Mouse (Mus musculus) right cerebral cortex, postnatal 36 days (tissue): ENCODE measurements around the gene Frmd4a.

Experiments used
- DNase-seq, 2 experiments: peaks; one replicate each; pipeline ENCODE4 v3.0.0; 2022; ENCODE audit warnings: low spot score in 2 of 2, mixed read lengths in 1 of 2

The Frmd4a gene

DNA sequence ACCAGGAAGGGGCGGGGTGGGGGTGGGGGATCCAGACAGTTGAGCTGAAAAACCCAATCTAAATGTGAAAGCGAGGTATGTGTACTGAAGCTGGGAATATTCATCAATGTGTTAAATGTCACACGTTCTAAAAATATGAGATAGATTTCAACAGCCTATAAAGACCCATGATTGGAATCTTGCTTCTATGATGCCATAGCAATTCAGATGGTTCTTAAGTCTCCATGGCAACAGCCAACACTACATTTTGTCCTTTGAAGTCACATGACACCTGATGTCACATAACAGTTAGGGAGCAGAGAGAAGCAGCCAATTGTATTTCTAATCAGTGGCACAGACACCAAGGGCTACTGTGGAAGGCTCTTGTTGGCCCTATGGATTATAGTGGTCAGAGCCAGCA, 120.0 kb downstream of the Frmd4a start:
- no peak for DNase-seq

DNA sequence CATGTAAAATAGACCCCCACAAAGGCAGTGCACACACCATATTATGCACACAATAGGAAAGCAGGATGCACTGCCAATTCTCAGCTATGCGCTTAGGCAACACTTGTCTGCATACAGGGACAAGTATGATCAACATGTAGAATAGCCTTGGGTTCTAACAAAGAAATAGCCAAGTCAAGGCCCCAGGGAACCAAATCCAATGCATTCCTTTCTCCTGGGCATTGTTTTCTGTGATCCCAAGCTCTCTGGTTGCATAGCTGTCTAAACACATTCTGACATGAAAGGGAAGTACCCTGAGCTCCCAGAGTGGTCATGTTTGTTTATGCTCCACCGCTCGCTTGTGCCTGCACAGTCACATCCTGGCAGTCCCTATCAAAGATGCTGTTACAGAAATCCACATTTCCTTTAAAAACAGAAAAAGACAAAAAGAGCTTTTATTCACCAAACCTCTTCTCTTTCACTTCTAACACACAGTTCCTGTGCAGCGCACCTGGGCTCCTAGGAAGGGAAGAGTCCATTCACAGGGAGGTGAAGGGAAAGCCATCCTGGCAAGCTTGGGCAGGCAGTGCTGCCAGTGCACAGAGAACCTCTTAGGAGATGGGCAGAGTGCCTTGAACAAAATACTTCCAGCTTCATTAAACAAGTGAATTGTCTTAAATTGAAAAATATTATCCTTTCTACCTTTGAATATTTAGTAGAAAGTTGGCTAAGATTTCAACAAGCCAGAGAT, 124.9 kb downstream of the Frmd4a start:
- DNase-seq = no peak

DNA sequence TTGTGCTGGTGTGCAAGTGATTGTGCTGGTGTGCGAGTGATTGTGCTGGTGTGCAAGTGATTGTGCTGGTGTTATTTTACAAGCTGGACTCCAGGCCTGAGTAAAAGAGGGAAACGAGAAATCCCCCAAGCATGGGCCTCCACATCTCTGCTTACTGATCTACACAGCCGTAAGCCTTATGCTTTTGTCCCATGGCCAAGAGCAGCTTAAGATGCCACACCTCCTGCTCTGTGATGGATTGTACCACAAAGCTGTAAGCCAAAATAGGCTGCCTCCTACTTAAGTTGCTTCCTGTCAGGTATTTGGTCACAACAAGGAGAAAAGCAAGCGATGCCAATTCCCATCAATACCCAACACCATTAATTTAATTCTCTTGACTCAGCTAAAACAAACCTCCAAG, 126.9 kb downstream of the Frmd4a start:
- no peak for DNase-seq

DNA sequence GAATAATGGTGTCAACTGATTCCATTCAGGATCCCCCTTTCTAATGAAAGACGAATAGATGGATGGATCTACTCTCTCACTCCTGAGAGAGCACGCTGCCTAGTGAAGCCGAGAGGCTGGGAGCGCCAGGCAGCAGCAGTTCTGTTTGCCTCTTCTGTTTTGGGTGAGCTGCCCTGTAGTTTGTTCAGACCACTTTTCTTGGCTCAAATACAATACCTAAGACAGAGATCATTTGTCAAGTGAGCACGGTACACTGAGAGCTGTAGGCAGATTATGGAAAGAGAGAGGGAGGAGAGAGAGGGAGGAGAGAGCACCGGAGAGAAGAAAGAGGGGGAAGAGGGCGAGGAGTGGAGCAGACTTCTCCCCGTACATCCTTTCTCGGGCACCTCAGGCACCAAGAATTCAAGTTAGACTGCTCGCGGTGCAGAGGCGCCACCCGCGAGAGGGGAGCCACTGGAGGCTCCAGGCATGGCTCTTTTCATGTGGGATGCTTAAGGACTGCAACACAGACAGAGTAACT, 135.1 kb downstream of the Frmd4a start:
- no peak for DNase-seq

- DNase-seq = peak; percentile 12 to 47
Observed at GRCm38 (mm10) chr2:4153131-4153631, 135.7 kb downstream of the Frmd4a start.

DNA sequence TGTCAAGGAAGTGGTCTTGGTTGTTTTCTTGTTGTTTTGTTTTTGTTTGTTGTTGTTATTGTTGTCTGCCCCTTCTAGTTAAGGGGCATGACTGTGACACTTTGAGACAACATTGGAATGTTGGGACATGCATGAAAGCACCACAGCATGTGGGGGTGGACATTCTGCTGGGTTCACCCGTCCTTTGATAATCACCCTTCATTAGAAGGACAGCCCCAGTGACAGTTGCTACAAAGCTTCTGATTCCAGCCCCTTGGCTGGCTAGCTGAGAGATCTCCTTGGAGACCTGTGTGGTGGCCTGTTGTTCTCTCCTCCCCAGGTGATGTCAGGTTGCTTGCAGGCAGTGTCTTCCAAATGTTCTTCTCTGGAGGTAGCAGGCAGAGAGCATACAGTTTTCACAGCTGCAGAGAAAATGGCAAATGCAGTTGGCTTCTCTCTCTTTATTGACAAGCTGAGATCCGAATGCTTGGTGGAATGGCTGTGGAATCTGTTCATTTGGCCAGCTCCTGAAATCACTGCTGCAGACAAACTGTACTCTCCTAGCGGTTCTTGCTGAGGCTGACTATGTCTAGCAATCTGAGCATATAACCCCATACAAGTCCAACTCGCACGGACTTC, 136.6 kb downstream of the Frmd4a start:
- DNase-seq = no peak

GRCm38 (mm10) chr2:4154654-4155047, 137.1 kb downstream of the Frmd4a start:
- no peak for DNase-seq

- no peak for DNase-seq
Observed at GRCm38 (mm10) chr2:4155406-4155805, 137.9 kb downstream of the Frmd4a start.

- DNase-seq = no peak
Observed at GRCm38 (mm10) chr2:4156511-4156910, 139.0 kb downstream of the Frmd4a start.

GRCm38 (mm10) chr2:4157396-4157795, 139.9 kb downstream of the Frmd4a start:
- DNase-seq = no peak

- DNase-seq = no peak
Observed at GRCm38 (mm10) chr2:4159574-4160203, 142.2 kb downstream of the Frmd4a start.

GRCm38 (mm10) chr2:4166191-4166590, 148.7 kb downstream of the Frmd4a start:
- no peak for DNase-seq

DNA sequence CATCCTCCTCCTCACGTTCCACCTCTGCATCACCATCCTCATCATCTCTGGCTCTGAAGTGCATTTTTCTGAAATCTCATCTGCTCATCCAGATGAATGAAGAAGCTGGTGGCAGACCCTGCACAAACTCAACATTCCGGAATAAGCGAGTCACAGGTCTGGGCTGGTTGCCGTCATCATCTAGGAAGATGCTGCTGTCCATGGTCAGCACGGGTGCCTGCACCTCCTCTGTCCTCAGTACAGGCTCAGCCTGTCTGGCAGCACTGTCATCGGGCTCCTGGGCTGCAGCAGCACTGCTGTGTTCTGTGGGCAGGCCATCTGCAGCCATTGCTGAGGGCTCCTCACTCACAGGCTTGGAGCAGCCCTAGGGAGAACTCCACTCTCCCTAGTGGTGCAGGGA, 149.6 kb downstream of the Frmd4a start:
- no peak for DNase-seq

DNA sequence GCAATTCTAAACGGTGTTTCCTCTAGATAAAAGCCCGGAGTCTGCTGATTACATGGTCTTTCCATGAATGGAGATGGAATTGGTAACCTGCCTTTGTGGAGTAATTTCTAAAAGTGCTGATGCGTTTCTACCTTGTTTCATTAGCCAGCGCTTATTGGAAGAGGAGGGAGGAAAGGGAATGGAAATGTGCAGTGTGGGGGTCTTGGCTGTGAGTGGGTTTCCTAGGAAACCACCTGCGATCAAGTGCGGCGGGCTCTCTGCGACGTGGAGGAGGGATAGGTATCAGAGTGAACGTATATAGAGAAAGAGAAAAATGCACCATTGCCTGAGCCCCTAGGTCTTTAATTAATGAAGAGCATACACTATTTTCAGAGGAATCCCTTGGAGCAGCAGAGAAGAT, 152.2 kb downstream of the Frmd4a start:
- DNase-seq = no peak

DNA sequence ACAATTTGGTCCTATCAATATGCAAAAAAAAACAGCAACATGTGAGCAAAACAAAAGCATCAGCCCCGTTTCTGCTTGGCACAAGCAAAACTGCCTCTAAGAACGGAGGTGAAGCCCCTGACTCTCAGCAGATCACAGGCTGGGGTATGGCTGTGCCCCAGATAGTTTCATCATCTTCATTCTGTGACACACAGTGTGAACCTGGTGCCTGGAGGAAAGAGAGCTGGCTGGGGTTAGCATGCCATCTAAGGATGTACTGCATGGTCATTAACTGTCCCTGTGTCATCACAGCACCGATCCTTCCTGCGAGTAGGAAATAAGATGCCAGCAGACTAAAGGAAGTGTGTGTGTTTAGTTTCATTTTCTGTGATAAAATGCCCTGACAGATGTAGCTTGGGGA, 152.7 kb downstream of the Frmd4a start:
- no peak for DNase-seq

- no peak for DNase-seq
Observed at GRCm38 (mm10) chr2:4184991-4185390, 167.5 kb downstream of the Frmd4a start.

- no peak for DNase-seq
Observed at GRCm38 (mm10) chr2:4187521-4187920, 170.0 kb downstream of the Frmd4a start.

DNA sequence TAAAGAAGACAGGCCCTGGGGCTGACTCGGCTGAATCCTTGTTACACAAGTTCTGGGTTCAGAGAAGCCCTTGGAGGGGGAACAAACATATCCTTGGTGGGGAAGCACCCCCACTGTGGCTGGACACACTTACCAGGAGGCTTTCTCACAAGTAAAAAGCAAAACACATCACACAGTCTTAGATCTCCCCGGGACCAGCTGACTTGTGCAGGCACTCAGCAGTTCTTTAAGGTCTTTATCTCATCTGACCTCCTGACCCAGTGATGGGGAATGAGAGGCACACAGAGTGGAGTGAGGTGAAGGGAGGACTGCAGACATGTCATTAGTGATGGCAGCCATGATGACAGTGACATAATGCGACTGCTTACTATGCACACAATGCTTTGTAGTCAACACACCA, 170.8 kb downstream of the Frmd4a start:
- no peak for DNase-seq

GRCm38 (mm10) chr2:4190345-4190744, 172.8 kb downstream of the Frmd4a start:
- no peak for DNase-seq

- no peak for DNase-seq
Observed at GRCm38 (mm10) chr2:4190995-4191394, 173.5 kb downstream of the Frmd4a start.

GRCm38 (mm10) chr2:4193206-4193605, 175.7 kb downstream of the Frmd4a start:
- DNase-seq = no peak

DNA sequence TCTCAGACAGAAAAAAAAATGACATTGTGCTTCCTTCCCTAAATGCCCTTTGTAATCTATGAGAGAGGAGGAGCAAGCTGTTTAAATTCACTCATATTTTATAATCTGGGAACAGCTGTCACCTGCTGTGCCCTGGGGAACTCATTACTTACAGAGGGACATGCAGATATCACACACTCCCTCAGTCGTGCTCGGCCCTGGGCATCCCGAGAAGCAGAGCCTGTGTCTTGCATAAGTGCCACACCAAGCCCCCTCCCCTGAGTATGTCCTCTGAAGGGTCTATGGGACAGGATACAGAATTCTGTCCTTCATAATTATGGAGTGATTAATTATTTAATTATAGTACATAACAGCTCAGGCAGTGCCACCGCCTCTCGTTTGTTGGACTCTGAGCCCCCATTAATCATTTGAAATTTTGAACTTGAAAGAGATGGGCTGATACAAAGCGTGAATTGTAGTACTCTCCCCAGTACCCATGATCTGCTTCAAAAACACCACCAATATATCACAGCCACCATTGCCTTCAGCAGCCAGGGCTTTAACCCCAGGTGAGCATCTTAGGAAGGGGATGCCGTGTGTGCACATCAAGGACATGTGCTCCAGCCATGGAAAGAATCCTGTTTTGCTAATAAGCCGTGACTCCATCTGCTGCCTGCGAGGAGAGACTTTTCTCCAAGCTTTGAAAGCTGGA, 177.0 kb downstream of the Frmd4a start:
- no peak for DNase-seq
